Mouse (Mus musculus): Measurements from ENCODE around the gene Atg5.

- TF ChIP-seq CTCF (conservative IDR thresholded peaks at IDR 0.05; ENCODE audit: low read length): no peak
- no peak for TF ChIP-seq POU5F1 (IDR thresholded peaks at IDR 0.05; ENCODE audit: borderline replicate concordance, low read length)
- TF ChIP-seq NANOG (IDR thresholded peaks at IDR 0.05; ENCODE audit: borderline replicate concordance, low read length): no peak
These were observed 55.1 kb downstream of the Atg5 start for GRCm38 (mm10) chr10:44323070-44323775.
